Mouse (Mus musculus) MEL (cell line): ENCODE measurements at regions not wholly inside any gene's neighbourhood (a gene's known extent, or its start where the extent isn't known, plus 50 kb on each side); places are given as distances from the start of the nearest gene placed in this dataset.

ENCODE experiments used
- DNase-seq: peaks from one replicate; pipeline ENCODE4 v3.0.0; 2011; ENCODE audit warnings: low read depth, low spot score
- H3K27ac ChIP-seq: 2 replicates; pipeline ENCODE4 v1.5.1; 2012; ENCODE audit warnings: low read depth, mild to moderate bottlenecking, control low read depth, low read length, moderate library complexity; ENCODE audit not compliant: control insufficient read depth
- H3K27me3 ChIP-seq, 2 experiments: fragments of 150-350 bp in 1 of 2; sonication (generic) in 1 of 2; 2 replicates each; pipeline ENCODE4 v1.6.1; 2012; ENCODE audit warnings: low read length in 2 of 2, mild to moderate bottlenecking in 2 of 2, improper control_type of control experiment in 1 of 2, moderate library complexity in 1 of 2; ENCODE audit not compliant: insufficient read depth in 2 of 2, control insufficient read depth in 1 of 2
- H3K36me3 ChIP-seq, 2 experiments: 2 replicates each; pipeline ENCODE4 v1.6.1; 2012 to 2014; ENCODE audit warnings: low read length in 2 of 2, improper control_type of control experiment in 1 of 2, inconsistent platforms in 1 of 2, mild to moderate bottlenecking in 1 of 2; ENCODE audit not compliant: insufficient read depth in 2 of 2, control insufficient read depth in 1 of 2
- H3K4me1 ChIP-seq, 2 experiments: fragments of 150-350 bp in 1 of 2; sonication (generic) in 1 of 2; 2 replicates each; pipeline ENCODE4 v1.6.1; 2012; ENCODE audit warnings: low read length in 2 of 2, improper control_type of control experiment in 1 of 2, mild to moderate bottlenecking in 1 of 2; ENCODE audit not compliant: insufficient read depth in 2 of 2, control insufficient read depth in 1 of 2
- H3K4me3 ChIP-seq, 2 experiments: fragments of 150-350 bp in 1 of 2; sonication (generic) in 1 of 2; 2 replicates each; pipeline ENCODE4 v1.5.1; 2012; ENCODE audit warnings: low read depth in 2 of 2, low read length in 2 of 2, mild to moderate bottlenecking in 2 of 2, moderate library complexity in 2 of 2, control low read depth in 1 of 2, improper control_type of control experiment in 1 of 2; ENCODE audit not compliant: control insufficient read depth in 1 of 2, insufficient read depth in 1 of 2
- H3K79me2 ChIP-seq: 2 replicates; pipeline ENCODE4 v1.6.1; 2012; ENCODE audit warnings: mild to moderate bottlenecking, low read length, moderate library complexity; ENCODE audit not compliant: control insufficient read depth, poor library complexity, insufficient read depth
- H3K9ac ChIP-seq: 2 replicates; pipeline ENCODE4 v1.6.1; 2012; ENCODE audit warnings: low read depth, mild to moderate bottlenecking, control low read depth, low read length, moderate library complexity; ENCODE audit not compliant: control insufficient read depth, poor library complexity, severe bottlenecking
- H3K9me3 ChIP-seq: fragments of 150-350 bp; sonication (generic); replicated peaks from 2 replicates; pipeline ENCODE4 v1.6.1; 2012; ENCODE audit warnings: mild to moderate bottlenecking, low read length, improper control_type of control experiment, moderate library complexity; ENCODE audit not compliant: insufficient read depth
- BHLHE40 ChIP-seq: IDR thresholded peaks from 2 replicates; pipeline ENCODE4 v1.6.1; 2012; ENCODE audit warnings: low read depth, mild to moderate bottlenecking, inconsistent platforms, low read length, improper control_type of control experiment, borderline replicate concordance
- CHD2 ChIP-seq: IDR thresholded peaks from 2 replicates; pipeline ENCODE4 v1.6.1; 2011; ENCODE audit warnings: low read length, improper control_type of control experiment
- E2F4 ChIP-seq: IDR thresholded peaks from 2 replicates; pipeline ENCODE4 v1.6.1; 2011; ENCODE audit warnings: low read depth, low read length, improper control_type of control experiment, borderline replicate concordance
- GABPA ChIP-seq: IDR thresholded peaks from 2 replicates; pipeline ENCODE4 v1.6.1; 2012; ENCODE audit warnings: low read depth, mild to moderate bottlenecking, inconsistent platforms, low read length, improper control_type of control experiment, moderate library complexity
- GATA1 ChIP-seq: IDR thresholded peaks from 2 replicates; pipeline ENCODE4 v1.6.1; 2011; ENCODE audit warnings: low read depth, low read length, improper control_type of control experiment
- HCFC1 ChIP-seq: IDR thresholded peaks from 2 replicates; pipeline ENCODE4 v1.6.1; 2012; ENCODE audit warnings: low read depth, mild to moderate bottlenecking, inconsistent platforms, low read length, improper control_type of control experiment, moderate library complexity
- JUND ChIP-seq: IDR thresholded peaks from 2 replicates; pipeline ENCODE4 v1.6.1; 2011; ENCODE audit warnings: low read depth, mild to moderate bottlenecking, improper control_type of control experiment, low read length
- KAT2A ChIP-seq: conservative IDR thresholded peaks from 2 replicates; pipeline ENCODE4 v1.6.1; 2012; ENCODE audit warnings: low read depth, low read length, improper control_type of control experiment, inconsistent platforms
- MAFK ChIP-seq: IDR thresholded peaks from 2 replicates; pipeline ENCODE4 v1.6.1; 2011; ENCODE audit warnings: low read depth, mild to moderate bottlenecking, low read length, improper control_type of control experiment, borderline replicate concordance
- MAX ChIP-seq: IDR thresholded peaks from 2 replicates; pipeline ENCODE4 v1.6.1; 2011; ENCODE audit warnings: low read length, improper control_type of control experiment
- MAZ ChIP-seq: IDR thresholded peaks from 2 replicates; pipeline ENCODE4 v1.6.1; 2012; ENCODE audit warnings: low read depth, mild to moderate bottlenecking, inconsistent platforms, low read length, improper control_type of control experiment
- MEF2A ChIP-seq: IDR thresholded peaks from 2 replicates; pipeline ENCODE4 v1.6.1; 2014; ENCODE audit warnings: low read depth, mild to moderate bottlenecking, inconsistent platforms, low read length, improper control_type of control experiment; ENCODE audit not compliant: poor library complexity, insufficient replicate concordance, severe bottlenecking; ENCODE audit errors: extremely low read depth
- MXI1 ChIP-seq: IDR thresholded peaks from 2 replicates; pipeline ENCODE4 v1.6.1; 2011; ENCODE audit warnings: mild to moderate bottlenecking, low read depth, low read length, improper control_type of control experiment
- MYC ChIP-seq: IDR thresholded peaks from 2 replicates; pipeline ENCODE4 v1.6.1; 2011; ENCODE audit warnings: low read depth, mild to moderate bottlenecking, low read length, improper control_type of control experiment, moderate library complexity
- NELFE ChIP-seq: IDR thresholded peaks from 2 replicates; pipeline ENCODE4 v1.6.1; 2011; ENCODE audit warnings: low read depth, low read length, improper control_type of control experiment
- NRF1 ChIP-seq: IDR thresholded peaks from 2 replicates; pipeline ENCODE4 v1.6.1; 2014; ENCODE audit warnings: low read depth, mild to moderate bottlenecking, inconsistent platforms, low read length, improper control_type of control experiment, moderate library complexity; ENCODE audit not compliant: poor library complexity, insufficient read depth, severe bottlenecking
- POLR2A ChIP-seq, 2 experiments: IDR thresholded peaks; 2 replicates each; pipeline ENCODE4 v1.6.1; 2011 to 2012; ENCODE audit warnings: low read length in 2 of 2, mild to moderate bottlenecking in 2 of 2, control low read depth in 1 of 2, improper control_type of control experiment in 1 of 2, low read depth in 1 of 2, moderate library complexity in 1 of 2; ENCODE audit not compliant: control insufficient read depth in 1 of 2, insufficient read depth in 1 of 2, poor library complexity in 1 of 2
- POLR2AphosphoS5 ChIP-seq: IDR thresholded peaks from 2 replicates; pipeline ENCODE4 v1.6.1; 2012; ENCODE audit warnings: low read depth, borderline replicate concordance, mild to moderate bottlenecking, inconsistent platforms, low read length, moderate library complexity, mixed read lengths
- RAD21 ChIP-seq: IDR thresholded peaks from 2 replicates; pipeline ENCODE4 v1.6.1; 2011; ENCODE audit warnings: mild to moderate bottlenecking, low read depth, low read length, improper control_type of control experiment
- SIN3A ChIP-seq: IDR thresholded peaks from 2 replicates; pipeline ENCODE4 v1.6.1; 2012; ENCODE audit warnings: low read length, improper control_type of control experiment, inconsistent platforms
- SMC3 ChIP-seq: IDR thresholded peaks from 2 replicates; pipeline ENCODE4 v1.6.1; 2011; ENCODE audit warnings: low read depth, low read length, improper control_type of control experiment
- TBP ChIP-seq: IDR thresholded peaks from 2 replicates; pipeline ENCODE4 v1.8.0; 2011; ENCODE audit warnings: low read depth, low read length, improper control_type of control experiment
- TCF12 ChIP-seq: IDR thresholded peaks from 2 replicates; pipeline ENCODE4 v1.6.1; 2014; ENCODE audit warnings: low read depth, mild to moderate bottlenecking, inconsistent platforms, low read length, improper control_type of control experiment, moderate library complexity
- UBTF ChIP-seq: IDR thresholded peaks from 2 replicates; pipeline ENCODE4 v1.6.1; 2012; ENCODE audit warnings: low read depth, mild to moderate bottlenecking, inconsistent platforms, low read length, improper control_type of control experiment, moderate library complexity, borderline replicate concordance; ENCODE audit not compliant: insufficient read depth
- USF1 ChIP-seq: IDR thresholded peaks from 2 replicates; pipeline ENCODE4 v1.6.1; 2014; ENCODE audit warnings: low read depth, mild to moderate bottlenecking, inconsistent platforms, low read length, improper control_type of control experiment, moderate library complexity
- USF2 ChIP-seq, 2 experiments: IDR thresholded peaks; 2 replicates each; pipeline ENCODE4 v1.6.1; 2011 to 2012; ENCODE audit warnings: improper control_type of control experiment in 2 of 2, low read length in 2 of 2, borderline replicate concordance in 1 of 2, inconsistent platforms in 1 of 2, low read depth in 1 of 2, mild to moderate bottlenecking in 1 of 2; ENCODE audit not compliant: insufficient read depth in 1 of 2
- ZKSCAN1 ChIP-seq: IDR thresholded peaks from 2 replicates; pipeline ENCODE4 v1.6.1; 2012; ENCODE audit warnings: low read depth, mild to moderate bottlenecking, inconsistent platforms, low read length, improper control_type of control experiment, moderate library complexity
- ZMIZ1 ChIP-seq: IDR thresholded peaks from 2 replicates; pipeline ENCODE4 v1.6.1; 2012; ENCODE audit warnings: low read depth, mild to moderate bottlenecking, inconsistent platforms, low read length, improper control_type of control experiment, moderate library complexity
- ZNF384 ChIP-seq: IDR thresholded peaks from 2 replicates; pipeline ENCODE4 v1.6.1; 2012; ENCODE audit warnings: low read depth, mild to moderate bottlenecking, inconsistent platforms, low read length, improper control_type of control experiment

DNA sequence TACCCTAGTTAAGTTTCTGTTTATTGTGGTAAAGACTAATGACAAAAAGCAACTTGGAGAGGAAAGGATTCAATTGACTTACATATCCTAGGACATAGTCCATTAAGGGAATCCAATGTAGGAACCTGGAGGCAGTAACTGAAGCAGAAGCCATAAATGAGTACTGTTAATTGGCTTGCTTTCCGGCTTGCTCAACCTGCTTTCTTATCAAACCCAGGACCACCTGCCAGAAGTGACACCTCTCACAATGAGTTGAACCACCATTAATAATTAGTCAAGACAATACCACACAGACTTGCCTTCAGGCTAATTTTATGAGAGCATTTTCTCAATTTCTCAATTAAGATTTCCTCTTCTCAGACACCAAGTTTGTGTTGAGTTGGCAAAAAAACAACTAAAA, 148.8 kb downstream of the Ccser2 start:
- Histone ChIP-seq H3K27ac (no peak overlapping the region), H3K9me3 (no peaks in the 10 kb centered on the region), H3K4me3 (no peak overlapping the region), H3K36me3 (no peaks in the 10 kb centered on the region)
- no peak for DNase-seq
- TF ChIP-seq BHLHE40 = no peak
- TF ChIP-seq ZMIZ1 = no peak
- TF ChIP-seq MXI1 = no peak
- TF ChIP-seq ZKSCAN1 = no peak
- TF ChIP-seq USF1 = no peak
- no peak for TF ChIP-seq GABPA
- no peak for TF ChIP-seq POLR2A (IDR thresholded peaks at IDR 0.05; ENCODE audit: control insufficient read depth in 1 of 2, insufficient read depth in 1 of 2, low read depth in 1 of 2, low read length in 2 of 2, poor library complexity in 1 of 2)
- TF ChIP-seq MEF2A = no peak
- no peak for TF ChIP-seq TCF12
- TF ChIP-seq POLR2AphosphoS5 = no peak
- no peak for TF ChIP-seq KAT2A
- TF ChIP-seq SIN3A = no peak
- TF ChIP-seq MAZ = no peak
- TF ChIP-seq USF2 (IDR thresholded peaks at IDR 0.05; ENCODE audit: borderline replicate concordance in 1 of 2, insufficient read depth in 1 of 2, low read depth in 1 of 2, low read length in 2 of 2) = no peak
- no peak for TF ChIP-seq MAX
- no peak for TF ChIP-seq NRF1
- no peak for TF ChIP-seq UBTF
- TF ChIP-seq RAD21 = no peak
- no peak for TF ChIP-seq MYC
- TF ChIP-seq, all 39 proteins: peak for 0
- H3K4me1 ChIP-seq = no peaks in the 10 kb centered on the region
- H3K79me2 ChIP-seq = no peaks in the 10 kb centered on the region
- no peaks in the 10 kb centered on the region for H3K27me3 ChIP-seq
- H3K9ac ChIP-seq = no peak overlapping the region

- H3K36me3 ChIP-seq = no peaks in the 10 kb centered on the region
- H3K9ac ChIP-seq = no peak overlapping the region
- no peak overlapping the region for H3K4me3 ChIP-seq
- no peaks in the 10 kb centered on the region for H3K9me3 ChIP-seq
- H3K79me2 ChIP-seq = no peaks in the 10 kb centered on the region
- no peaks in the 10 kb centered on the region for H3K4me1 ChIP-seq
- H3K27ac ChIP-seq = no peak overlapping the region
- H3K27me3 ChIP-seq = no peaks in the 10 kb centered on the region
- TF ChIP-seq CHD2 = no peak
- TF ChIP-seq HCFC1 = no peak
- no peak for TF ChIP-seq ZMIZ1
- TF ChIP-seq TBP = no peak
- no peak for TF ChIP-seq UBTF
- TF ChIP-seq JUND = no peak
- no peak for TF ChIP-seq NELFE
- TF ChIP-seq GABPA = no peak
- TF ChIP-seq E2F4 = no peak
- no peak for TF ChIP-seq SMC3
- TF ChIP-seq GATA1 = no peak
- TF ChIP-seq ZNF384 = no peak
- TF ChIP-seq MAFK = no peak
- TF ChIP-seq SIN3A = no peak
- no peak for TF ChIP-seq POLR2AphosphoS5
- TF ChIP-seq, all 39 proteins: peak for 0
- no peak for DNase-seq
Observed at GRCm38 (mm10) chr14:36802418-36802817, 166.2 kb downstream of the Ccser2 start.
